Mouse (Mus musculus): ENCODE data around the gene 6430628N08Rik. TPM values are rescaled to one million over a fixed set of nuclear protein-coding genes. Genes with fewer than 3 reads are reported as not detected.

Gene 6430628N08Rik
- polyA plus RNA-seq, 1 experiment = not detected

- TF ChIP-seq POLR2A (IDR thresholded peaks at IDR 0.05; ENCODE audit: borderline replicate concordance, control insufficient read depth, low read depth, low read length) (no peak), CTCF (IDR thresholded peaks at IDR 0.05; ENCODE audit: control insufficient read depth, insufficient read depth, low read length) (no peak)
- Histone ChIP-seq H3K27ac (ENCODE audit: control insufficient read depth, insufficient read depth, low read depth, low read length, poor library complexity) (no peak overlapping the region), H3K4me3 (replicated peaks; ENCODE audit: control insufficient read depth, low read depth, low read length) (no peak overlapping the region), H3K4me1 (ENCODE audit: control insufficient read depth, insufficient read depth, low read length) (no peaks in the 10 kb centered on the region; the same call in 1 of the 2 replicates)
- 61% methylated on average over 3 of the region's 3 CpGs for WGBS
Observed at GRCm38 (mm10) chr4:115894281-115894680, 3.8 kb downstream of the 6430628N08Rik start.

- TF ChIP-seq POLR2A (IDR thresholded peaks at IDR 0.05; ENCODE audit: borderline replicate concordance, control insufficient read depth, low read depth, low read length) (no peak), CTCF (IDR thresholded peaks at IDR 0.05; ENCODE audit: control insufficient read depth, insufficient read depth, low read length) (no peak)
- no peak overlapping the region for H3K27ac ChIP-seq (ENCODE audit: control insufficient read depth, insufficient read depth, low read depth, low read length, poor library complexity)
- no peaks in the 10 kb centered on the region for H3K4me1 ChIP-seq (ENCODE audit: control insufficient read depth, insufficient read depth, low read length)
- 2% methylated on average over 54 of the region's 56 CpGs for WGBS
- H3K4me3 ChIP-seq (replicated peaks; ENCODE audit: control insufficient read depth, low read depth, low read length) = no peak overlapping the region
Observed at GRCm38 (mm10) chr4:115897901-115898631, 7.6 kb downstream of the 6430628N08Rik start.

- Histone ChIP-seq H3K4me1 (ENCODE audit: control insufficient read depth, insufficient read depth, low read length) (no peaks in the 10 kb centered on the region), H3K27ac (ENCODE audit: control insufficient read depth, insufficient read depth, low read depth, low read length, poor library complexity) (no peak overlapping the region), H3K4me3 (replicated peaks; ENCODE audit: control insufficient read depth, low read depth, low read length) (no peak overlapping the region)
- 25% methylated on average over 5 of the region's 5 CpGs for WGBS
- peak; percentile 48 for TF ChIP-seq CTCF (IDR thresholded peaks at IDR 0.05; ENCODE audit: control insufficient read depth, insufficient read depth, low read length)
- TF ChIP-seq POLR2A (IDR thresholded peaks at IDR 0.05; ENCODE audit: borderline replicate concordance, control insufficient read depth, low read depth, low read length) = no peak
Observed at GRCm38 (mm10) chr4:115902816-115903215, 12.4 kb downstream of the 6430628N08Rik start.

GRCm38 (mm10) chr4:115904375-115904774 is 13.9 kb downstream of the 6430628N08Rik start:
- Histone ChIP-seq H3K27ac (ENCODE audit: control insufficient read depth, insufficient read depth, low read depth, low read length, poor library complexity) (no peak overlapping the region), H3K4me1 (ENCODE audit: control insufficient read depth, insufficient read depth, low read length) (no peaks in the 10 kb centered on the region), H3K4me3 (replicated peaks; ENCODE audit: control insufficient read depth, low read depth, low read length) (no peak overlapping the region)
- WGBS = 49% methylated on average over 12 of the region's 12 CpGs
- TF ChIP-seq POLR2A (IDR thresholded peaks at IDR 0.05; ENCODE audit: borderline replicate concordance, control insufficient read depth, low read depth, low read length) = no peak
- no peak for TF ChIP-seq CTCF (IDR thresholded peaks at IDR 0.05; ENCODE audit: control insufficient read depth, insufficient read depth, low read length)

GRCm38 (mm10) chr4:115905701-115906100 is 15.2 kb downstream of the 6430628N08Rik start:
- H3K4me1 ChIP-seq (ENCODE audit: control insufficient read depth, insufficient read depth, low read length) = no peaks in the 10 kb centered on the region
- no peak overlapping the region for H3K27ac ChIP-seq (ENCODE audit: control insufficient read depth, insufficient read depth, low read depth, low read length, poor library complexity)
- no peak for TF ChIP-seq CTCF (IDR thresholded peaks at IDR 0.05; ENCODE audit: control insufficient read depth, insufficient read depth, low read length)
- TF ChIP-seq POLR2A (IDR thresholded peaks at IDR 0.05; ENCODE audit: borderline replicate concordance, control insufficient read depth, low read depth, low read length) = no peak
- 37% methylated on average over 7 of the region's 7 CpGs for WGBS
- H3K4me3 ChIP-seq (replicated peaks; ENCODE audit: control insufficient read depth, low read depth, low read length) = no peak overlapping the region

GRCm38 (mm10) chr4:115906791-115907190 is 16.3 kb downstream of the 6430628N08Rik start:
- H3K4me1 ChIP-seq (ENCODE audit: control insufficient read depth, insufficient read depth, low read length) = no peaks in the 10 kb centered on the region; the same call in 1 of the 2 replicates
- TF ChIP-seq POLR2A (IDR thresholded peaks at IDR 0.05; ENCODE audit: borderline replicate concordance, control insufficient read depth, low read depth, low read length) (no peak), CTCF (IDR thresholded peaks at IDR 0.05; ENCODE audit: control insufficient read depth, insufficient read depth, low read length) (no peak)
- H3K4me3 ChIP-seq (replicated peaks; ENCODE audit: control insufficient read depth, low read depth, low read length) = no peak overlapping the region
- WGBS = 69% methylated on average over 3 of the region's 3 CpGs
- H3K27ac ChIP-seq (ENCODE audit: control insufficient read depth, insufficient read depth, low read depth, low read length, poor library complexity) = no peak overlapping the region

GRCm38 (mm10) chr4:115907994-115908393 is 17.5 kb downstream of the 6430628N08Rik start:
- H3K27ac ChIP-seq (ENCODE audit: control insufficient read depth, insufficient read depth, low read depth, low read length, poor library complexity) = no peak overlapping the region
- no peak for TF ChIP-seq CTCF (IDR thresholded peaks at IDR 0.05; ENCODE audit: control insufficient read depth, insufficient read depth, low read length)
- TF ChIP-seq POLR2A (IDR thresholded peaks at IDR 0.05; ENCODE audit: borderline replicate concordance, control insufficient read depth, low read depth, low read length) = no peak
- 67% methylated on average over 1 of the region's 1 CpGs for WGBS
- H3K4me3 ChIP-seq (replicated peaks; ENCODE audit: control insufficient read depth, low read depth, low read length) = no peak overlapping the region
- no peaks in the 10 kb centered on the region; the same call in 1 of the 2 replicates for H3K4me1 ChIP-seq (ENCODE audit: control insufficient read depth, insufficient read depth, low read length)

GRCm38 (mm10) chr4:115908641-115909040 is 18.2 kb downstream of the 6430628N08Rik start:
- H3K4me1 ChIP-seq (ENCODE audit: control insufficient read depth, insufficient read depth, low read length) = no peaks in the 10 kb centered on the region; the same call in 1 of the 2 replicates
- TF ChIP-seq POLR2A (IDR thresholded peaks at IDR 0.05; ENCODE audit: borderline replicate concordance, control insufficient read depth, low read depth, low read length) = no peak
- no peak for TF ChIP-seq CTCF (IDR thresholded peaks at IDR 0.05; ENCODE audit: control insufficient read depth, insufficient read depth, low read length)
- no peak overlapping the region for H3K4me3 ChIP-seq (replicated peaks; ENCODE audit: control insufficient read depth, low read depth, low read length)
- WGBS = 32% methylated on average over 7 of the region's 7 CpGs
- H3K27ac ChIP-seq (ENCODE audit: control insufficient read depth, insufficient read depth, low read depth, low read length, poor library complexity) = no peak overlapping the region

All from bone marrow, adult 2 months (tissue).